Mouse (Mus musculus) B cell, adult 62 days (primary cell): ENCODE data around the gene Resp18. TPM values are rescaled to one million over a fixed set of nuclear protein-coding genes. Genes with fewer than 3 reads are reported as not detected.

Experiments
- total RNA-seq: library from RNA; stranded (reverse); gene quantifications from 4 replicates; pipeline ENCODE4 v1.2.4, GENCODE M21; 2023

Resp18 gene
- not detected in 4 replicates for total RNA-seq

GRCm38 (mm10) chr1:75278228-75278627 lies at the start of gene Resp18:
TSS of gene Resp18 (minus strand) at chr1:75278415.

DNA sequence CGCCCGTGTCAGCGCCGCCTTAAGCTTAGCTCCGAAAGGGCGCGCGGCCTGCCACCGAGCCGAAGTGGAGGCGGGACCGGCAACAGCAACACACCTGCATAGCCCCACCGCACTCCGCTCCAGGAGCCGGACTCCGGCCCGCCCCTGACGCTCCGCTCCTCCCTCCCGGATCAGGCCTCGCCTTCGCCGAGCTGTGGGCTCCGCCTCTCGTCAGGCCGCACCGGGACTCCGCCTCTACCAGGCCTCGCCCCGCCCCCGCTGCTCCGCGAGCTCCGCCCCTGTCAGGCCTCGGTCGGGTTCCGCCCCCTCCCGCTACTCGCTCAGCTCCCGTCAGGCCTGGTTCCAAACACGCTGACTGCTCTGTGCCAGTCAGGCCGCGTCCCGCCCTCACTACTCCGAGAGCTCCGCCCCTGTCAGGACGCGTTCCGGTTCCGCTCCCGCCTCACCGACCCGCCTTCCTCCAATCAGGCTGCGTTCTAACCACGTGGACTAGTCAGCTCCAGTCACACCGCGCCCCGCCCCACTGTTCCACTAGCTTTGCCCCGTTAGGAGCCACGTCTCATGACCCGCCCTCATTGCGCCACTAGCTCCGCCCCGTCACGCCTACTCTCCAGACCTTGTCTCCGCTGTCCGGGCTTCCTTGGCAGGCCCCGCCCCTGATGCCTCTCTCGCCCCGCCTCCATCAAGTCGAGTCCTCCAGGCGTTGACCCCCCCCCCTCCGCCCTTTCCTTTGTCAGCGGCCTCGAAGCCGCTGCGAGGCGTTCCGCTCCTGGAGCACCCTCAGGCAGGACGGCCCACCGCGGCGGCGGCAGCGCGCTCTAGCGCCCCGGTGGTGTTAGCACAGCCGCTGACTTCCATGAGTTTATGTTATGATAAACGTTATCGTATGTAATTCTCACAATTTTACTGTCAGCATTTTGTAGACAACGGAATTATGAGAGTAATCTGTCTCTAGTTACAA lies 39.3 kb upstream of the Resp18 start, which contains the start of gene Dnpep:
TSS of gene Dnpep (minus strand) at position 750 of the 961 bp plus-strand sequence.

GRCm38 (mm10) chr1:75264091-75264880 lies 13.9 kb downstream of the Resp18 start, which contains the start of gene Ptprn:
TSS of gene Ptprn (minus strand) at chr1:75264502.

DNA sequence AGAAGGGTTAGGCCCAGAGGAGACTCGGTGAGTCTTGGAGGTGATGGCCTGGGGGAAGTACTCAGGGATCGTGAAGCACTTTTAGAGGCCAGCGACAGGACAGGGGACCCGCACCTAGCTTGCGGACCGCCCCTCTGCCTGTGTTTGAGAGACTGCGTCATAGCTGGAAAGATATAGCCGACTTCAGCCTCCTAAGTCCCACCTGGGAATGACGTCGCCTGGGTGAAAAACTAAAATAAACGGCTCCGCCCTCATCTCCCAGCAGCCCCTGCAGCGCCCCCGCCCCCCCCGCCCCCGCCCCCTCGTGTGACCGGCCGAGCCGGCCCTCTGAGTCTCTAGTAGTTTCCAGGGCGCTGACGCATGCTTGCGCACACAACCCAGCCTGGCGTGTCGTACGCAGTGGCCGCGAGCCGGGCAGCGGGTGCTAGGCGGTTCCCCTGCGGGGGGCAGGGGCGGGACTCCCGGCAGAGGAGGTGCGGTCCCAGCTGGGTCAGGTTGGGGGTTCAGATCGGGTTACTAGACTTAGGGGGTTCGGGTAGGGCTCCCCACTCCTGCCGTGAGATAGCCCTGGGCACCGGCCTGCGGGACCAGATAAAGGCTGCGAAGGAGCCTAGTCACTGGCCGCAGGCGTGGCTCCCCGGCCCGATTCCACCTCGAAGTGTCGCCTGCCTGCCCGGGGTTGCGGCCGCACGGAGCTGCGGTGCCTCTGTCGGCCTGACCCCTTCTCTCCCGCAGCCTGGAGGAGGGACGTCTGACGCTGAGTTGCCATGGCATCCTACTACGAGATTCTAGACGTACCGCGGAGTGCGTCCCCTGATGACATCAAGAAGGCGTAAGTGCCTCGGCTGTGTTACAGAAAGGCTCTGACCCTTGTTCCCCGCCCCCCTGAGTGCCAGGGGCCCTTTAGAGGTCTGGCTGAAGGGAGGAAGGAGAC lies 41.8 kb downstream of the Resp18 start, which contains the start of gene Dnajb2:
TSS of gene Dnajb2 (plus strand) at position 290 of the 934 bp plus-strand sequence.

DNA sequence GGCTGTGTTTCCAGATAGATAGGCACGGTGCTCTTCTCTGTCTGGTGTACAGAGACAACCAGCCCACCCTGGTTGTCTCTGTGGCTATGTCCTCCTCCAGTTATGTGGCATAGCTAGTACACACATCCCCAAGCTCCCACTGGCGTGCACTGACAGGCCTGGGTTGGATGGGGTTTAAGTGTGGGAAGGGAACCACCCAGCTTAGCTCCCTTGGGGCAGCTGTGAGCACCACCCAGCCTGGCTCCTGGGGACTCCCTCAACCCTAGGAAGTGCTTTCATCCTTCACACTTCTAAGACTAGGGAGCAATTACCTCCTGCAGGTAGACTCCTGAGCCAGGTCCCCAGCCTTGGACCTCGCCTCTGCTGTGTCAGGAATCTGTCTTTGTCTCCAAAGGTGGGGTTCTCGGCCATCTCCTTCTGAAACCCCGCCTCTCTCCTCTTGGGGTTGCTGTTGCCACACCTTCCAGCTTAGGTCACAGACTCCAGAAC lies 46.5 kb downstream of the Resp18 start, which contains the start of gene A630095N17Rik:
TSS of gene A630095N17Rik (minus strand) at position 439 of the 489 bp plus-strand sequence.

Other genes starting within 250 kb of the Resp18 start
- 3.1 to 6.8 TPM (median 4.8 TPM) in 4 replicates for gene Nhej1, start 153.2 kb downstream of the Resp18 start, total RNA-seq
- 0.85 to 2.7 TPM (median 1.2 TPM) in 4 replicates for gene Slc23a3, start 144.5 kb downstream of the Resp18 start, total RNA-seq
- 107 to 110 TPM (median 109 TPM) in 4 replicates for gene Cnppd1, start 135.7 kb downstream of the Resp18 start, total RNA-seq
- 71.5 to 78.8 TPM (median 75.5 TPM) in 4 replicates for gene Retreg2, start 135.6 kb downstream of the Resp18 start, total RNA-seq
- gene Zfand2b, start 109.8 kb downstream of the Resp18 start, total RNA-seq: 37.1 to 48.7 TPM (median 44.9 TPM) in 4 replicates
- 2.5 to 4.2 TPM (median 3.0 TPM) in 4 replicates for gene Abcb6, start 98.0 kb downstream of the Resp18 start, total RNA-seq
- 26.6 to 34.8 TPM (median 29.9 TPM) in 4 replicates for gene Ankzf1, start 86.3 kb downstream of the Resp18 start, total RNA-seq
- gene Atg9a, start 86.2 kb downstream of the Resp18 start, total RNA-seq: 33.7 to 38.7 TPM (median 34.2 TPM) in 4 replicates
- 16.0 to 21.1 TPM (median 17.4 TPM) in 4 replicates for gene Glb1l, start 67.6 kb downstream of the Resp18 start, total RNA-seq
- gene Stk16, start 67.6 kb downstream of the Resp18 start, total RNA-seq: 76.3 to 89.8 TPM (median 88.1 TPM) in 4 replicates
- gene Tuba4a, start 58.5 kb downstream of the Resp18 start, total RNA-seq: 203 to 235 TPM (median 208 TPM) in 4 replicates
- not detected in 4 replicates for gene A630095N17Rik, start 46.3 kb downstream of the Resp18 start, total RNA-seq
- gene Dnajb2, start 42.0 kb downstream of the Resp18 start, total RNA-seq: 82.6 to 94.0 TPM (median 85.3 TPM) in 4 replicates
- not detected in 4 replicates for gene Ptprn, start 13.9 kb downstream of the Resp18 start, total RNA-seq
- gene Dnpep, start 39.6 kb upstream of the Resp18 start, total RNA-seq: 48.7 to 54.7 TPM (median 50.8 TPM) in 4 replicates
- not detected in 4 replicates for gene Des, start 81.9 kb upstream of the Resp18 start, total RNA-seq
- gene Speg, start 96.9 kb upstream of the Resp18 start, total RNA-seq: not detected in 4 replicates
- 49.9 to 75.1 TPM (median 61.8 TPM) in 4 replicates for gene Gmppa, start 157.5 kb upstream of the Resp18 start, total RNA-seq
- gene Asic4, start 172.0 kb upstream of the Resp18 start, total RNA-seq: not detected in 4 replicates
- 23.0 to 27.0 TPM (median 24.7 TPM) in 4 replicates for gene Chpf, start 200.9 kb upstream of the Resp18 start, total RNA-seq
- gene Tmem198, start 201.1 kb upstream of the Resp18 start, total RNA-seq: 3.5 to 6.0 TPM (median 4.0 TPM) in 4 replicates
- 0.48 TPM in 1 of 4 replicates, not detected in the others for gene Obsl1, start 228.0 kb upstream of the Resp18 start, total RNA-seq
- not detected in 4 replicates for gene Inha, start 228.7 kb upstream of the Resp18 start, total RNA-seq
- gene Stk11ip, start 243.1 kb upstream of the Resp18 start, total RNA-seq: 253 to 278 TPM (median 258 TPM) in 4 replicates